Mouse (Mus musculus) ES-CJ7 (cell line): ENCODE measurements around the gene Zfhx2.

Experiments used
- DNase-seq: peaks from one replicate; pipeline ENCODE4 v3.0.0; 2011; ENCODE audit warnings: low read depth, low spot score

Gene Zfhx2

DNA sequence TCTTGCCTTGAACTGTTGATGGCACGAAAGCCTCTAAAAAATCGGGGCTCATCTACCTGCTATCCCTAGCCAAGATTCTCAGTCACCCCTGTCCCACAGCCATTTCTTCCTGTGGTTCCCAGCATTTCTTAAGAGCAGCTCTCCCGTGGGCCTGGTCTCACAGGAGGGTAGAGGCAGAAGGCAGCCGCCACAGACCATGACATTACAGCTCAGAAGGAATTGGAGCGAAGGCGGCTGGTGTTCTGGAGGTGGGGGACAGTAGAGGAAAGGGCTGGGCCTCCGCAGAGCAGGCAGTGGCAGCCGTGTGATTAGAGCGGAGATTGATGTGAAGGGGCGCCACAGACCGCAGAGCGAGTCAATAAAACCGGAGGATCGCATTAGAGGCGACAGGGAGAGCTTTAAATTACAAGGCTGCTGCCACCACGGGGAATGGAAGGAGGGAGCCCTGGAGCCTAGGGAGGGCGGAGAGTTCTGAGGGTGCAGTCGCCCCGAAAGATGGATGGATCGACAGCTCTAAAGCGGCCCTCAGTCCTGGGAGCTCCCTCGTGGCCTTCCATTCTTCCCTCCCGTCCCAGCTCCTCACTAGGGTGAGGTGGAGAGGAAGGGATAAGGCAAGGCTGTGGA lies 13.6 kb downstream of the Zfhx2 start:
- DNase-seq = no peak

GRCm38 (mm10) chr14:55077481-55078365 lies 14.4 kb downstream of the Zfhx2 start:
- peak; percentile 89 for DNase-seq

DNA sequence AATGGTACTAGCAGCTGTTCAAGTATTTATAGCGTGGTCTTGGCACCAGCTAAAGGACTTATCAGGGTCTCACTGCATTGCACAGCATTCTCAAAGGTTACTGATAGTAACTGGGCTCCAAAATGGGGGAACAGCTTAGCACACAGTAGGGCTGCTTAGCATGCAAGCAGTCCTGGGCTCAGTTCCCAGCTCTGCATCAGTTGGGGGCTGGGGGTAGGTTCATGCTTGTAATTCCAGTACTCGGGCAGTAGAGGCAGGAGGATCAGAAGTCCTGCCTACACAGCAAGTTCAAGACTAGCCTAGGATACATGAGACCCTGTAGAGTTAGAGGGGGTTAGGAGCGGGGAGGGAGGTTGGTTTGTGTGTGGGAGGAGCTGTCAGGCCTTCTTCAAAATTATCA lies 15.2 kb downstream of the Zfhx2 start:
- peak; percentile 79 for DNase-seq

- DNase-seq = no peak
Observed at GRCm38 (mm10) chr14:55076224-55076623, 15.9 kb downstream of the Zfhx2 start.

- DNase-seq = no peak
Observed at GRCm38 (mm10) chr14:55074416-55074815, 17.7 kb downstream of the Zfhx2 start.

DNA sequence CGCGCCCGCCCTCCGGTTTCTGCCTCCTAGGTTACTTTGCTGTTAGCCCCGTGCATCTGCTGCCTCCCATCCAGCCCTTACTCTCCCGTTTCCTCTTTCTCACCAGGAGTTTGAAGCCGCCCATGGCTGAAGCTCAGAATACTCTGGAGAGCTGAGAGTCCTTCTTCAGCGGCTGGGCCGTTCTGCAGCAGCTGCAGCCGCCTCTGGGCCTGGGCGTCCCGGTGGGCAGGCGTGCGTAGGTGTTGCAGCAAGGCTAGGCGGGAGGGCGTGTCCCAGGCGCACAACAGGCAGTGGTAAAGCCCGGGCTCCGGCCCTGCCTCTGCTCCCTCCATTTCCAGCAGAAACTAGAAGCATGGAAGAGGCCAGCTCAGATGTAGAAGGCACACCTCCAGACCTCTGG lies 20.4 kb downstream of the Zfhx2 start:
- DNase-seq = no peak

GRCm38 (mm10) chr14:55066042-55066441 lies 26.1 kb downstream of the Zfhx2 start:
- DNase-seq = no peak

DNA sequence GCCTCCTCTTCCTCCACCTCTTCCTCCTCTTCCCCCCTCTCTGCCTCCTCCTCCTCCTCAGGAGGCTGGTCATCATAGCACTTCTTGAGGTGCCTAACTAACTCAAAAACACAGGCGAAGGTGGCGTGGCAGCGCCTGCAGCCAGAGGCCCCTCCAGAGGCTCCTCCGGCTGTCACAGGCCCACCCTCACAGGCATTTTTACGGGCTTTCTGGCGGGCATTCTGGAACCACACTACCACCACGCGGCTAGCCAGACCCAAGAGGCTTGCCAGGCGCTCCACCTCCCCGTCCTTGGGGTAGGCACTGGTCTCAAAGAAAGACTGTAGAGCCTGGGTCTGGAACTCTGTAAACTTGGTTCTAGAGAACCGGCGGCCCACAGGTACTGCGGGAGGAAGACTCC lies 26.7 kb downstream of the Zfhx2 start:
- no peak for DNase-seq

- no peak for DNase-seq
Observed at GRCm38 (mm10) chr14:55064481-55065370, 27.4 kb downstream of the Zfhx2 start.

DNA sequence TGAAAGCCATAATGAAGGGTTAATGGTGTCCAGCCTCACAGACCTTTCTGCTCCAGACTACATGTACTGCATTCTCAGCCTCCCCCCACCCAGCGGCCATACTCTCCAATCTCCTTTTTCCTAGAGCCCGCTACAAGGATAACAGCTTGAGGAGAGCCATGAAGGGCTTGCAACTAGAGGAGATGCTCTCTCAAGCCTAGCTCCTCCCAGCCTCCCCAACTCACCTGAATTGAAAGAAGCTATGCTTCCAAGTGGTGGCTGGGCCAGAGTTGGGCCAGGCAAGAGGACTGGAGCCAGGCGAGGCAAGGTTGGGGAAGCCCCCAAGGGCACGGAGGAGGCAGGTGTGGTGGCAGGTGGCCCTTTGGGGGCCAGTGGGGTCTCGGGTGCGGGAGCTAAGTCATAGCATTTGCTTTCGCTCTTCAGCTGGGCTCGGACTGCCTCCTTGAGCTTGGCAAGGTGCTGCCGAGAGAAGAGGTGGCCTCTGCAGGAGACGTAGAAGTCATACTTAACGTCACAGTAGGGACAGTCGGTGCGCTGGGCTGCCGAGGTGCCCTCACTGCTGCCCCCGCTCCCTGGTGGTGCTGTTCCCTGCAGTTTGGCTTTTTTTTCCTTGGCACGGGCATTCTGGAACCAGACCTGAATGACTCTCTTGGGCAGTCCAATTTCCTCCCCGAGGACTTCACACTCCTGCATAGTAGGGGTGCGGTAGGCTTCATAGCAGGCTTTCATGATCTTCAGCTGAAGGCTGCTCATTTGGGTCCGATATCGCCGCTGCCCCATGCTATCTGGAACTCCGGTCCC lies 28.3 kb downstream of the Zfhx2 start:
- no peak for DNase-seq

DNA sequence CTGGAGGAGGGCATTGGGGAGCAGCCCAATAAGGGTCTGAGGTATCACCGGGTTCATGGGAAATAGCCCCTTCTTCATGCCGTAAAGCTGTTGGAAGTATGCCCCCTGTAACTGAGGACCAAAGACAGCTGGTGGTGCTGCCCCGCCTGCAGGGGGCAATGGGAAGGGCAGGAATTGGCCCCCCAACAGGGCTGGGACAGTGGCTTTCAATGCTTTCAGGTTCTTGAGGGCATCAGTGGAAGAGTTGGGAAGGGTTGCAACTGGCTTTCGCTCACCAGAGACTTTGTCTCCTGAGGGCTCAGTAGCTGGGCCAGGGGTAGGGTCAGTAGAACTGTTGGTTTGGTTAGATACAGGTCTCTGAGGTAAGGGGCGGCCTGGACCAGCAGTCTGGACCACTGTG lies 29.0 kb downstream of the Zfhx2 start:
- no peak for DNase-seq

DNA sequence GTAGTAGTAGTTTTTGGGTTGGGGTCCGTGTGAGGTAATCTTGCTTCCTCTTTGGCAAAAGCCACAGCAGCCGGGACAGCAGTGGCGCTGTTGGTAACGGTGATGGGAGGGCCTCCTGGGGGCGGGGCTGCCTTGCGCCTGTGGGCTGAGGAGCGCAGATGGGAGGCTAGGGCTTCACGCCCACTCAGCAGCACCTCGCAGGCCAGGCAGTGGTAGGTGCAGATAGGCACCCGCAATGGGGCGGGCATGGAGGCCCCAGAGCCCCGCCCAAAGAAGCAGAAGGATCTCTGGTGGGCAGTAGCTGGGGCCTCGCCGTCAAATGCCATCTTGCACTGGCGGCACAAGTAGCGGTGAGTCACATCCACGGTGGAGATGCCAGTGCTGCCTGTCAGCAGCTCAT lies 29.5 kb downstream of the Zfhx2 start:
- no peak for DNase-seq

GRCm38 (mm10) chr14:55061845-55062244 lies 30.3 kb downstream of the Zfhx2 start:
- no peak for DNase-seq

- no peak for DNase-seq
Observed at GRCm38 (mm10) chr14:55059931-55060330, 32.2 kb downstream of the Zfhx2 start.

GRCm38 (mm10) chr14:55059009-55059408 lies 33.1 kb downstream of the Zfhx2 start:
- no peak for DNase-seq

GRCm38 (mm10) chr14:55055167-55055834 lies 36.8 kb downstream of the Zfhx2 start:
- no peak for DNase-seq

- no peak for DNase-seq
Observed at GRCm38 (mm10) chr14:55054191-55054749, 37.9 kb downstream of the Zfhx2 start.

- DNase-seq = no peak
Observed at GRCm38 (mm10) chr14:55053708-55054190, 38.4 kb downstream of the Zfhx2 start.

GRCm38 (mm10) chr14:55053050-55053449 lies 39.1 kb downstream of the Zfhx2 start:
- no peak for DNase-seq

- DNase-seq = no peak
Observed at GRCm38 (mm10) chr14:55052496-55052895, 39.6 kb downstream of the Zfhx2 start.
